Mouse (Mus musculus) neural tube, embryonic 12.5 days (tissue): Measurements from ENCODE around the gene Zfp622. TPM values are rescaled to one million over a fixed set of nuclear protein-coding genes. Genes with fewer than 3 reads are reported as not detected.

Experiments
- ATAC-seq: fragments of 200-750 bp; cut with Nextera tagmentation; 2 replicates; pipeline ENCODE4 v1.8.0; 2017; ENCODE audit warnings: low read depth, mild to moderate bottlenecking, moderate TSS enrichment, moderate library complexity; ENCODE audit not compliant: low FRiP score
- H3K27ac ChIP-seq: fragments of 300-500 bp; sonication (generic); 2 replicates; pipeline ENCODE4 v1.5.1; 2016
- H3K27me3 ChIP-seq: fragments of 300-500 bp; sonication (generic); replicated peaks from 2 replicates; pipeline ENCODE4 v1.6.1; 2016; ENCODE audit warnings: mild to moderate bottlenecking
- H3K36me3 ChIP-seq: fragments of 300-500 bp; sonication (generic); 2 replicates; pipeline ENCODE4 v1.6.1; 2016; ENCODE audit warnings: mild to moderate bottlenecking
- H3K4me1 ChIP-seq: fragments of 300-500 bp; sonication (generic); 2 replicates; pipeline ENCODE4 v1.6.1; 2016
- H3K4me2 ChIP-seq: fragments of 300-500 bp; sonication (generic); replicated peaks from 2 replicates; pipeline ENCODE4 v1.6.1; 2016; ENCODE audit warnings: mild to moderate bottlenecking
- H3K4me3 ChIP-seq: fragments of 300-500 bp; sonication (generic); 2 replicates; pipeline ENCODE4 v1.5.1; 2016
- H3K9ac ChIP-seq: fragments of 300-500 bp; sonication (generic); 2 replicates; pipeline ENCODE4 v1.6.1; 2016; ENCODE audit warnings: mild to moderate bottlenecking
- H3K9me3 ChIP-seq: fragments of 300-500 bp; sonication (generic); 2 replicates; pipeline ENCODE4 v1.6.1; 2016; ENCODE audit warnings: mild to moderate bottlenecking
- WGBS: fragments of 180-500 bp; shearing (Covaris S2); methylation state at CpG from one replicate; pipeline ENCODE4 v1.1.7; 2016; 5-methylcytosine and 5-hydroxymethylcytosine counted together
- microRNA-seq: library from miRNA; unstranded; fragments of <30 nt; microRNA quantifications from one replicate; pipeline ENCODE4, GENCODE M21; 2017
- polyA plus RNA-seq: library from polyadenylated mRNA; unstranded; fragments of >200 nt; fragmentation: Nextera tagmentation; extraction: Ambion mirVana; gene quantifications from 2 replicates; pipeline ENCODE4 v1.2.1, GENCODE M21; 2016

The Zfp622 gene
- polyA plus RNA-seq, 1 experiment from 2014 or later = 44.9 TPM

DNA sequence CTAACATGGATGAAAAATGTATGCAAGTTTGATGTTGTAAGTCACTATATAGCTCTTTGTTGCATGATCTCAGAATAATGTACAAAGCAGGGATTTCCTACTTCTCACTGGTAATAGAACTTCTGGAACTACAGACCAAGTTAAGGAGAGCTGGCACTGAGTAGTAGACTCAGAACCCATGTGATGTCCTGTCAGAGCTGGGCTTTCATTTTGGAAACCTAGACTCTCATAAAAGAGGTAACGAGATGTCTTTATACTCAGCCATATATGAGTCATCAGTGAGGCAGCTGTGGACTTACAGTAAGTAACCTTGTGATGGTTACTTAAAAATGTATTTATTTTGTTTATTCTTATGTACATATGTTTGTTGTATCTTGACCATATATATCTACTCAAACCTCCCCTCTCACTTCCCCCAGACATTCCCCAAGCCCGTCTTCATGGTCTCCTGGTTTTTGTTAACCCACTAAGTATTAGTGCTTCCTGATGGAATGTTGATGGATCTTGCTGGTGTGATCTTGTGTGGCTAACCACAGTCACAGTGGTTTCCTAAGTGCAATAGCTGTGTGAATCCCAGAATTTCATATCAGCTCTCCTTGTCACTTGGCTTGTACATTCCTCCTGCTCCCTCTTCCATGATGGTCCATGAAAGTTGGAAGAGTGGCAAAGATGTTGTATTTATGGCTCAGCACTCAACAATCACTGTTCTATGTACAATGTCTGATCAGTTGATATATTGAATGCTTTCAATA, 57.2 kb downstream of the Zfp622 start:
- H3K4me2 ChIP-seq = no peak overlapping the region
- no peaks in the 10 kb centered on the region for H3K9me3 ChIP-seq
- no peak overlapping the region for H3K4me3 ChIP-seq
- 92% methylated on average over 2 of the region's 2 CpGs for WGBS
- no peak for ATAC-seq
- H3K27me3 ChIP-seq = no peaks in the 10 kb centered on the region
- no peak overlapping the region for H3K9ac ChIP-seq
- no peaks in the 10 kb centered on the region for H3K4me1 ChIP-seq
- H3K27ac ChIP-seq = no peak overlapping the region
- no peaks in the 10 kb centered on the region for H3K36me3 ChIP-seq

Small RNA genes within 50 kb of the gene (microRNA-seq; reads per million reads assigned to microRNA genes)
- gene Mir7212 = not detected

Other genes with a start within 250 kb of the Zfp622 start
- gene Retreg1, start 141.2 kb upstream of the Zfp622 start, polyA plus RNA-seq = 6.3 and 7.1 TPM in 2 replicates